Mouse (Mus musculus): ENCODE results near the gene Efna5. TPM values are rescaled to one million over a fixed set of nuclear protein-coding genes. Genes with fewer than 3 reads are reported as not detected.

The Efna5 gene
- total RNA-seq, 2 experiments from 2014 or later, result not detected

- no peak for ATAC-seq (replicated peaks; ENCODE audit: low FRiP score, poor library complexity, severe bottlenecking)
Observed at GRCm38 (mm10) chr17:62675811-62676255, 205.3 kb downstream of the Efna5 start.

DNA sequence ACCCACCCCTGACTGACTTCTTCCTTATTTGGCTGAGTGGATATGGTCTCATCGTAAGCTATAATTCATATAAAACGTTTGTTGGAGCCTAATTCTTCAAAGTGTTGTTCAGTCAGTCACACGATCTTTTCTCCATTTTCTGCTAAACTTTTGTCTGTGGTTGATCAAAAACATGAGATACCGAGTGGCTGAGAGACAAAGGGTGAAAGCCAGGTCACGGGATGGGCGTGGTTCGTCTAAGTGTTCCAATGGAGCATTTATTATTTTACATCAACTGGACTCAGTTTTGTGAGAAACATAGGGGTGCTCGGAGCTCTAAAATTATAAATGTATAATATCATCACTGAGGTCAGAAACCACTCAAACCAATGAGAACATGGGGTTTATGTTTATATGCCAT, 209.0 kb downstream of the Efna5 start:
- ATAC-seq (replicated peaks; ENCODE audit: low FRiP score, poor library complexity, severe bottlenecking), result no peak

- ATAC-seq (replicated peaks; ENCODE audit: low FRiP score, poor library complexity, severe bottlenecking), result no peak
Observed at GRCm38 (mm10) chr17:62666761-62667160, 214.4 kb downstream of the Efna5 start.

DNA sequence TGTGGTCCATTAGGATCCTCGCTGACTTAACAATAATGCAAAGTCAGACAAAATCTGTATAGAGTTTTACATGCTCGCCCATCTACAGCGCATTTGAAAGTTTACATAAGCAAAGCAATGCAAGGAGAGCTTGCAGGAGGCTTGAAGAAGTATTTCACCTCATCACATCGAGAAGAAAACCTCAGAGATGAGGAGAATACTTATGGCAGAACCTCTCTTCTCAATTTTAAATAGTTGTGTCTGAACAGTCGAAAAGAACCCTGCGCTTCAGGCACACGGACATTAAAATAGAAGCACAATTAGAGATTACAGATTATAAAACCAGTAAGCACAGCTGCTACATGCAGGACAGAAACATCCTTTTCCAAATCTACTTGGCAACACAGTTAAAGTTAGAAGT, 215.3 kb downstream of the Efna5 start:
- no peak for ATAC-seq (replicated peaks; ENCODE audit: low FRiP score, poor library complexity, severe bottlenecking)

DNA sequence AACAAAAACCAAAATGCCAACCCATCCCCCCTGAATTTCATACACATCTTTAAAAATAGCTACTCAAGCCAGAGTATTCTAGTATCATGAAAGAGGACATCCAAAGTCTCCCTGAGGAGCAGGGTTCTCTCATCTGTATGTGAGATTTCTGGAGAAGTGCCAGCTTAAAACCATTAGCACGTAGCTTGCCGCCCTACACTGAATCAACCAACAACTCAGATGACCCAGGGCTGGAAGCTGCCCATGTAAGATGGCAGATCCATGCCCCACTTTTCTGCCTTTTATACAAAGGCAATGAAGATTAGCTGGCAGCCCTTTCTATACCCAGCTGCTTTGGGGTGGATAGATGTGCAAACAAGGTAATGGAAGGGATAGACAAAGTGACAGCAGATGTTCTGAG, 216.4 kb downstream of the Efna5 start:
- no peak for ATAC-seq (replicated peaks; ENCODE audit: low FRiP score, poor library complexity, severe bottlenecking)

GRCm38 (mm10) chr17:62661801-62662200, 219.3 kb downstream of the Efna5 start:
- ATAC-seq (replicated peaks; ENCODE audit: low FRiP score, poor library complexity, severe bottlenecking), result no peak

GRCm38 (mm10) chr17:62659501-62660175, 221.5 kb downstream of the Efna5 start:
- no peak for ATAC-seq (replicated peaks; ENCODE audit: low FRiP score, poor library complexity, severe bottlenecking)

DNA sequence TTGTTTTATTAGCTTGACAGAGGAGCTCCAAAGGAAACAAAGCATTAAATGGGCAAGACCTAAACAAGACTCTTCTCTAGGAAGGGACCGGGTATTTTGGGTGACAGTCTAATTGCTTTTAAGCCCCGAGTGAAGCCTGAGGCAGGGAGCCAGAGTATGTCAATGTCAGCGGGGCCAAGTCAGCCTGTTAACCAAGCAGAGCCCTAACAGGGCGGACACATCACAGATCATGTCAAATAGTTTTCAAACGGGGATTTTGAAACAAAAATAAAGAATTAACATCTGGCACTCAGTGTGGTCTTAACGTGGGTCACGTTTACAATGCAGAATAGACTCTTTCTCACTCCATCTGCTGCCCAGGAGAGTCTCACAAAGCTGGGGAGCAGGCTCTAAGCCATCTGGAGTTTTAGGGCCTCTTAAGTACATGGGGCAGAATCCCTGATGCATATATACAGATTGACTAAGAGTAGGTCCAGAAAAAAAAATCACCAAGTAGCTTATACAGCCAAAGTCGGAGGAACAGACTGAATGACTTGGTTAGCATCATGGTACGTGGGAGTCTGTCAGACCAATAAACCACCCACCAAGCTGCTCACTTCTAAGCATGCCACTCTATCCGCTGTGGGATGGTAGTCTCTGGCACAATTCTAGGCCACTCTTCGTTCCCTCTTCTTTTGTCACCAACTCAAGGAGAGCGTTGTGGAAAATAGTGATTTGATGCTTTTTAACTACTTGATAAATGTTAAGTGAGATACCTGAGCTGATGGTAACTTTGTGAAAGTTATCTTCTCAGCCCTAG, 223.1 kb downstream of the Efna5 start:
- ATAC-seq (replicated peaks; ENCODE audit: low FRiP score, poor library complexity, severe bottlenecking), result no peak

- ATAC-seq (replicated peaks; ENCODE audit: low FRiP score, poor library complexity, severe bottlenecking), result no peak
Observed at GRCm38 (mm10) chr17:62657051-62657450, 224.1 kb downstream of the Efna5 start.

GRCm38 (mm10) chr17:62656591-62656990, 224.5 kb downstream of the Efna5 start:
- no peak for ATAC-seq (replicated peaks; ENCODE audit: low FRiP score, poor library complexity, severe bottlenecking)

DNA sequence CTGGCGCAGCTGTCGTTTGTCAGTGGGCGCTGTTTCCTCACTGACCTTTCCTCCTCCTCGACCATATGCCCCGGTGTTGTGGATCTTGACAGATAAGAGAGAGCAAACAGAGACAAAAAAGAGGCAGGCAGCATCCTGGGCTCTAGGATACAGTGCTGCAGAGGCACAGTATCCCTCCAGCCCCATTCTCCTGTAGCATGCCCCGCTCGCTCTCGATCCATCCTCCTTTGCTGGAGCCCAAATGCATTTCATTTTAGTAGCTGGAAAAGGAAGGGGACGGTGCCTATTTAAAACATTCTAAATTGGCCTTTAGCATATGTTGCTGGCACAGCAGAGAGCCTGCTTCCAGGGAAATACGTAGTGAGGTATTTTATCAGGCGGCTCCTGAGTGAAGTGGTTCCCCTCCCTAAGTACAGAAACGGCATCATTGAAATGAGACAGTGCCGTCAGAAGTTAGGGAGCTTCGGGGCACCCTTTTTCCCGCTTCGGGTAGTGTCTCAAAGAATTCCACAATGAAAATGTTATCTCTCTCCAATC, 225.2 kb downstream of the Efna5 start:
- no peak for ATAC-seq (replicated peaks; ENCODE audit: low FRiP score, poor library complexity, severe bottlenecking)

- ATAC-seq (replicated peaks; ENCODE audit: low FRiP score, poor library complexity, severe bottlenecking), result no peak
Observed at GRCm38 (mm10) chr17:62652451-62652850, 228.7 kb downstream of the Efna5 start.

GRCm38 (mm10) chr17:62651696-62652095, 229.4 kb downstream of the Efna5 start:
- ATAC-seq (replicated peaks; ENCODE audit: low FRiP score, poor library complexity, severe bottlenecking), result no peak

GRCm38 (mm10) chr17:62649293-62649950, 231.7 kb downstream of the Efna5 start:
- ATAC-seq (replicated peaks; ENCODE audit: low FRiP score, poor library complexity, severe bottlenecking), result no peak

GRCm38 (mm10) chr17:62646836-62647235, 234.3 kb downstream of the Efna5 start:
- no peak for ATAC-seq (replicated peaks; ENCODE audit: low FRiP score, poor library complexity, severe bottlenecking)

DNA sequence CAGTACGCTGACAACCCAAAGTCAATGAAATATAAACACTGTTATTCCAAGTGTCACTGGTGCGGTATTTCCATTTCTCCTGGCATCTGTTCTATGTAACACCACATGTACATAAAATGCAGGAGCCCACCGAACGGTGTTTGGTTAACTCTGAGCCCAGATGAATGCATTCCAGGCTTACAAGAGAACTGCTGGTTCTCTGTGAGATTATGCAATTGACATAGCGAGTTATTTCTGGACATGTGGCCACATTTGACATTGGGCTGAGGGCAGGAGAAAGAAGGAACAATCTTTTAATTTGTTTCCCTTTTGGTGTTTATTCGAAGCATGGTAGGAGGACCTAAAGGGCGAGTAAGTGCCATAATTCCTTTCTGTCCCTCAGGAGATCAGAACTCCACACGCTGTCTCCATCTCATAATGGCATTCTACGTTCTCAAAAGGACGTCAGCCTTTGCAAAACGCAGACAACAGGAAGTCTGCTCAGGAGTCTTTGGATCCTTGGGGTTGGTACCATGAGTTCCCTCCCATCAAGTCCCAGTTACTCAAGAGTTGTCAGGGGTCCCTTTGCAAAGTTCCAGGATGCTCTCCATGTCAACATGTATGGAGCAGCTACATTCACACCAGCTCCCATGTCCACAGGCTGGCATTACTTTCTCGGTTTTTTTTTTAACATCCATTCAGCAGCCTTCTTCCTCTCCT, 238.5 kb downstream of the Efna5 start:
- no peak for ATAC-seq (replicated peaks; ENCODE audit: low FRiP score, poor library complexity, severe bottlenecking)

- ATAC-seq (replicated peaks; ENCODE audit: low FRiP score, poor library complexity, severe bottlenecking), result no peak
Observed at GRCm38 (mm10) chr17:62640654-62641053, 240.5 kb downstream of the Efna5 start.

DNA sequence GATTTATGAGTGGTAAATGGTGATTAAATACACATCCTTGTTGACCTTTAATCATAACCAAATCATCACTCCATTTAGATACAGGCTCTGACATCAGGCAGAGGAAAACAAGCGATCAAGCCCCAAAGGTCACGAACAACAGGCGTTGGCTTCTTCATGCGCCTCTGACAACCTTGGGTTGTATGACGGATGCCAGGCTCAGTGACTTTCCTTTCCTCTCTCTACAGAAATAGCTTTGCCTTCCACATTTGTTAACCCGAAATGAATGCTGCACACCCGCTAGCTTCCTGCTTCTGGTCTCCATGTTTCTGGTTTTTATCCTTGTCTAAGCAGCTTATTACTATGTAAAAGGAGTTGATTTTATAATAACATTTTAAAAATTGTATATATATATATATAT, 244.2 kb downstream of the Efna5 start:
- ATAC-seq (replicated peaks; ENCODE audit: low FRiP score, poor library complexity, severe bottlenecking), result no peak

DNA sequence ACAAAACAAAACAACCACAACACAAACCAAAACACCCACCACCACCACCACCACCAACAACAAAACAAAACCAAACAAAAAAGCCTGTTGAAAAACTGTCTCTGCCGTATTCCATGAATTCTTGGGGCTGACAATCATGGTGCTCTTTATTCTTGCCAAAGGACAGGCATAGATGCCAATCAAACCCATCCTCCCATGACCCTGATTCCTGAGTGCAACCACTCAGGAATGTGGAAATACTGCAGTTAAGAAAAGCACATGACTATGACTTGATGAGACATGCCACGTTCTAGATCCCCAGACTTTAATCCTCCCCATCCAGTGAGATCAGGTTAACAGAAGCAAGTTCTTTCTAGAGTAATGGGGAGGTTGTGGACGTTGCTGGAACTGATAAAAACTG, 246.2 kb downstream of the Efna5 start:
- ATAC-seq (replicated peaks; ENCODE audit: low FRiP score, poor library complexity, severe bottlenecking), result no peak

GRCm38 (mm10) chr17:62628474-62628873, 252.6 kb downstream of the Efna5 start:
- no peak for ATAC-seq (replicated peaks; ENCODE audit: low FRiP score, poor library complexity, severe bottlenecking)
